Mouse (Mus musculus): ENCODE data around the gene Acox1. TPM values are rescaled to one million over a fixed set of nuclear protein-coding genes. Genes with fewer than 3 reads are reported as not detected.

Gene Acox1
- total and polyA plus RNA-seq, 3 experiments, result 16.1 to 16.8 TPM; not detected in 1

GRCm38 (mm10) chr11:116174775-116175448 is 23.9 kb downstream of the Acox1 start:
- no peak for DNase-seq (ENCODE audit: low read depth, low spot score)
- no peak overlapping the region for H3K27ac ChIP-seq (ENCODE audit: control insufficient read depth, low read depth, low read length)
- no peak for TF ChIP-seq GATA1 (IDR thresholded peaks at IDR 0.05; ENCODE audit: low read depth, low read length)
- TF ChIP-seq ETS1 (IDR thresholded peaks at IDR 0.05; ENCODE audit: low read depth, low read length), result no peak
- no peak for TF ChIP-seq SIN3A (IDR thresholded peaks at IDR 0.05; ENCODE audit: low read length)
- TF ChIP-seq TAL1 (IDR thresholded peaks at IDR 0.05; ENCODE audit: low read length), result no peak
- TF ChIP-seq NRF1 (IDR thresholded peaks at IDR 0.05; ENCODE audit: insufficient read depth, low read depth, low read length, poor library complexity, severe bottlenecking), result no peak
- no peak for TF ChIP-seq GABPA (IDR thresholded peaks at IDR 0.05; ENCODE audit: low read depth, low read length)
- TF ChIP-seq POLR2AphosphoS5 (IDR thresholded peaks at IDR 0.05; ENCODE audit: borderline replicate concordance, low read depth, low read length), result no peak
- no peak for TF ChIP-seq ZC3H11A (IDR thresholded peaks at IDR 0.05; ENCODE audit: low read depth, low read length)
- no peak for TF ChIP-seq ZNF384 (IDR thresholded peaks at IDR 0.05; ENCODE audit: low read depth, low read length)
- no peak for TF ChIP-seq EP300 (IDR thresholded peaks at IDR 0.05; ENCODE audit: low read depth in 1 of 2, low read length in 2 of 2)
- TF ChIP-seq MXI1 (IDR thresholded peaks at IDR 0.05; ENCODE audit: low read depth, low read length), result no peak
- TF ChIP-seq MAFK (IDR thresholded peaks at IDR 0.05; ENCODE audit: borderline replicate concordance, low read depth, low read length), result no peak
- TF ChIP-seq MAZ (IDR thresholded peaks at IDR 0.05; ENCODE audit: low read depth, low read length), result no peak
- no peak for TF ChIP-seq CHD1 (IDR thresholded peaks at IDR 0.05; ENCODE audit: low read depth, low read length)
- H3K4me1 ChIP-seq (ENCODE audit: control insufficient read depth in 1 of 2, insufficient read depth in 2 of 2, low read length in 2 of 2), result no peaks in the 10 kb centered on the region
- H3K27me3 ChIP-seq (ENCODE audit: control insufficient read depth in 1 of 2, insufficient read depth in 2 of 2, low read length in 2 of 2), result no peaks in the 10 kb centered on the region
- H3K9me3 ChIP-seq (replicated peaks; ENCODE audit: insufficient read depth, low read length), result no peaks in the 10 kb centered on the region
- peaks cover 0 to 6% of the 10 kb centered on the region in 2 experiments; a peak in 2 of 4 replicates for H3K36me3 ChIP-seq (ENCODE audit: control insufficient read depth in 1 of 2, insufficient read depth in 2 of 2, low read length in 2 of 2)
- no peaks in the 10 kb centered on the region for H3K79me2 ChIP-seq (ENCODE audit: control insufficient read depth, insufficient read depth, low read length, poor library complexity)
- no peak overlapping the region for H3K9ac ChIP-seq (ENCODE audit: control insufficient read depth, low read depth, low read length, poor library complexity, severe bottlenecking)
- H3K4me3 ChIP-seq (ENCODE audit: control insufficient read depth in 1 of 2, insufficient read depth in 1 of 2, low read depth in 2 of 2, low read length in 2 of 2), result no peak overlapping the region

GRCm38 (mm10) chr11:116171959-116172358 is 26.9 kb downstream of the Acox1 start:
- Histone ChIP-seq H3K4me1 (ENCODE audit: control insufficient read depth in 1 of 2, insufficient read depth in 2 of 2, low read length in 2 of 2) (peaks cover 0 to under 1% of the 10 kb centered on the region in 2 experiments; a peak in 2 of 4 replicates), H3K79me2 (ENCODE audit: control insufficient read depth, insufficient read depth, low read length, poor library complexity) (peaks cover 3% of the 10 kb centered on the region; the same call in 1 of the 2 replicates), H3K9me3 (replicated peaks; ENCODE audit: insufficient read depth, low read length) (no peaks in the 10 kb centered on the region), H3K36me3 (ENCODE audit: control insufficient read depth in 1 of 2, insufficient read depth in 2 of 2, low read length in 2 of 2) (peaks cover 4 to 6% of the 10 kb centered on the region in 2 experiments; a peak in 3 of 4 replicates), H3K27me3 (ENCODE audit: control insufficient read depth in 1 of 2, insufficient read depth in 2 of 2, low read length in 2 of 2) (no peaks in the 10 kb centered on the region), H3K27ac (ENCODE audit: control insufficient read depth, low read depth, low read length) (no peak overlapping the region), H3K4me3 (ENCODE audit: control insufficient read depth in 1 of 2, insufficient read depth in 1 of 2, low read depth in 2 of 2, low read length in 2 of 2) (no peak overlapping the region), H3K9ac (ENCODE audit: control insufficient read depth, low read depth, low read length, poor library complexity, severe bottlenecking) (no peak overlapping the region)
- DNase-seq (ENCODE audit: low read depth, low spot score), result no peak
- TF ChIP-seq GABPA (IDR thresholded peaks at IDR 0.05; ENCODE audit: low read depth, low read length) (no peak), MYB (IDR thresholded peaks at IDR 0.05; ENCODE audit: low read depth, low read length) (no peak), POLR2AphosphoS2 (IDR thresholded peaks at IDR 0.05; ENCODE audit: low read length) (no peak), ZKSCAN1 (IDR thresholded peaks at IDR 0.05; ENCODE audit: low read depth, low read length) (no peak), MAFK (IDR thresholded peaks at IDR 0.05; ENCODE audit: borderline replicate concordance, low read depth, low read length) (no peak), POLR2A (IDR thresholded peaks at IDR 0.05; ENCODE audit: control insufficient read depth in 1 of 2, insufficient read depth in 1 of 2, low read depth in 1 of 2, low read length in 2 of 2, poor library complexity in 1 of 2) (no peak), NRF1 (IDR thresholded peaks at IDR 0.05; ENCODE audit: insufficient read depth, low read depth, low read length, poor library complexity, severe bottlenecking) (no peak), TAL1 (IDR thresholded peaks at IDR 0.05; ENCODE audit: low read length) (no peak), CHD1 (IDR thresholded peaks at IDR 0.05; ENCODE audit: low read depth, low read length) (no peak), POLR2AphosphoS5 (IDR thresholded peaks at IDR 0.05; ENCODE audit: borderline replicate concordance, low read depth, low read length) (no peak), NELFE (IDR thresholded peaks at IDR 0.05; ENCODE audit: low read depth, low read length) (no peak), RCOR1 (IDR thresholded peaks at IDR 0.05; ENCODE audit: low read depth, low read length) (no peak), USF2 (IDR thresholded peaks at IDR 0.05; ENCODE audit: borderline replicate concordance in 1 of 2, insufficient read depth in 1 of 2, low read depth in 1 of 2, low read length in 2 of 2) (no peak), RAD21 (IDR thresholded peaks at IDR 0.05; ENCODE audit: low read depth, low read length) (no peak), SIN3A (IDR thresholded peaks at IDR 0.05; ENCODE audit: low read length) (no peak), ZC3H11A (IDR thresholded peaks at IDR 0.05; ENCODE audit: low read depth, low read length) (no peak), E2F4 (IDR thresholded peaks at IDR 0.05; ENCODE audit: borderline replicate concordance, low read depth, low read length) (no peak), ELF1 (IDR thresholded peaks at IDR 0.05; ENCODE audit: low read depth, low read length) (no peak), GATA1 (IDR thresholded peaks at IDR 0.05; ENCODE audit: low read depth, low read length) (no peak)
